Mouse (Mus musculus): ENCODE results near the gene Ccdc130. TPM values are rescaled to one million over a fixed set of nuclear protein-coding genes. Genes with fewer than 3 reads are reported as not detected.

The Ccdc130 gene
- polyA plus RNA-seq (2012; rRNA removed) (3.6 and 5.5 TPM in 2 replicates), polyA plus RNA-seq (2014; fragmentation: Nextera tagmentation; extraction: Ambion mirVana) (5.0 and 7.1 TPM in 2 replicates)

DNA sequence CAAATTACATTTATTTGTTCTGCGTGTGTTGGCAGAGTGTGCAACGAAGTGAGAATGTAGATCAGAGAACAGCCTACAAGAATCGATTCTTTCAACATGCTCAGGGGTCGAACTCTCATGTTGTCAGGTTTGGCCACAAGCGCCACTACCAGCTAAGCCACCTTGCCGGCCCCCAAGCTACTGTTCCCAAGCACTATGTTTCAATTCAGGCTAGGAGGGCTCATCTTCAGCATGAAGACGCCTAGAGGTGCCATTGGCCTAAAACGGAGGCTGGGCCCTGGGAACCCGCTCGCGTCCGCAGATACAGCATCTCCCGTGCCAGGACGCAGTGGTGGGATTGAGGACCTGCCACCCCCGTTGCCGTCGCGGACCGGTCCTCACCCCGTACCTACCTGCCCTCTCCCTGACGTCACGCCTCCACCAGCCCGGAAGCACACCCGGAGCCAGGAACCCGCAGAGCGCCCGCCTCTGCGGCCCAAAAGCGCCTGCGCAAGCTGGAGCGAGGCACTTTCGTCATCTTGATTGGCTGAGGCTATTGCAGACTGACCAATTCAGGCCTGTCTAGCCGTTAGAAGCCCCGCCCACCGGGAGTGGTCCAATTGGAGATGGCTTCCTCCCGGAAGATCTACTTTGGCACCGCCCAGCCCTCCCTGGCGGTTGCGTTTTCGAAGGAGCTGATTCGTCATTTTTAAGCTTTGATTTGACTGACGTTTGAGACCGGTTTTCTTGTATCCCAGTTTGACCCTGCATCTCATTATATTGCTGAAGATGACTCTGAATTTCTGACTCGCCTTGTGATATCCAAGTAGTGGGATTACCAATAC is at the start of gene Ccdc130:
Gene Ccdc130, minus strand, starts transcription at position 431 of the 824 bp plus-strand sequence.
- H3K27ac ChIP-seq: no peak within 1 kb of the TSS
- H3K9me3 ChIP-seq (ENCODE audit: control insufficient read depth, low read length): no peaks in the 10 kb centered on the region
- ATAC-seq (ENCODE audit: insufficient read depth) (peak; percentile 99), DNase-seq (ENCODE audit: low read depth in 3 of 3, low spot score in 3 of 3) (peak; percentile 100)
- 0 out of 2 replicates have a peak, but pooled peaks have one; percentile 15 for TF ChIP-seq CTCF (IDR thresholded peaks at IDR 0.05; ENCODE audit: low read depth)
- TF ChIP-seq EP300 (IDR thresholded peaks at IDR 0.05; ENCODE audit: low read depth): no peak
- H3K27me3 ChIP-seq (ENCODE audit: control insufficient read depth, insufficient read depth, low read length): no peaks in the 10 kb centered on the region
- peaks cover 7 to 9% of the 10 kb centered on the region in 2 experiments; a peak in 3 of 4 replicates for H3K4me1 ChIP-seq (replicated peaks; ENCODE audit: control insufficient read depth in 2 of 2, insufficient read depth in 2 of 2, low read length in 1 of 2)
- peak within 1 kb of the TSS; percentile 75 to 83 for H3K4me3 ChIP-seq (ENCODE audit: insufficient read depth in 1 of 2, low read depth in 2 of 2, low read length in 2 of 2)
- peak within 1 kb of the TSS; percentile 66 for H3K9ac ChIP-seq (replicated peaks)
- WGBS (ENCODE audit: insufficient replicate concordance): under 1% methylated on average over 44 of the region's 44 CpGs
- H3K36me3 ChIP-seq (replicated peaks; ENCODE audit: control insufficient read depth, insufficient read depth, low read depth): no peaks in the 10 kb centered on the region
- peak within 1 kb of the TSS; percentile 82 for H3K4me2 ChIP-seq (ENCODE audit: low read depth)

DNA sequence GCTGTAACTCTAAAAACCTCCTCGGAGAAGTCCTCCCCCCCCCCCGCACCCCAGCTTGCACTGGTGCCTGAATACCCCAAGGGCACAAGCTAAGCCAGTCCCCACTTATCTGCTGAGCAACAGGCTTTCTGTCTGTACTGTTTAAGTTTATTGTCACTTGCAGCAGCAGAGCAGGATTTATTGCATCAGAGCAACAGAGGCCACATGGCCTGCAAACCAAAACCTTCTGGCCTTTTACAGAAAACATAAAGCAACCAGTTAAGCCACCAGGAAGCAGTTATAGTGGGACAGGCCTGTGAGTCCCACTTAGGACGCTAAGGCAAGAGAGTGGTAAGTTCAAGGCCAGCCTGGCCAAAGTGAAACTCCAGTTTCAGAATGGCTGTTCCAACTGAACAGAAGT is 38.2 kb upstream of the Ccdc130 start:
- Histone ChIP-seq H3K27ac (no peak overlapping the region), H3K4me2 (ENCODE audit: low read depth) (no peak overlapping the region), H3K27me3 (ENCODE audit: control insufficient read depth, insufficient read depth, low read length) (no peaks in the 10 kb centered on the region), H3K4me3 (ENCODE audit: insufficient read depth in 1 of 2, low read depth in 2 of 2, low read length in 2 of 2) (no peak overlapping the region), H3K9me3 (ENCODE audit: control insufficient read depth, low read length) (no peaks in the 10 kb centered on the region), H3K9ac (replicated peaks) (no peak overlapping the region), H3K4me1 (replicated peaks; ENCODE audit: control insufficient read depth in 2 of 2, insufficient read depth in 2 of 2, low read length in 1 of 2) (no peaks in the 10 kb centered on the region), H3K36me3 (replicated peaks; ENCODE audit: control insufficient read depth, insufficient read depth, low read depth) (no peaks in the 10 kb centered on the region)
- ATAC-seq (ENCODE audit: insufficient read depth): no peak
- no peak for DNase-seq (ENCODE audit: low read depth in 3 of 3, low spot score in 3 of 3)
- TF ChIP-seq CTCF (IDR thresholded peaks at IDR 0.05; ENCODE audit: low read depth): no peak
- TF ChIP-seq EP300 (IDR thresholded peaks at IDR 0.05; ENCODE audit: low read depth): no peak
- 28% methylated on average over 3 of the region's 3 CpGs for WGBS (ENCODE audit: insufficient replicate concordance)

DNA sequence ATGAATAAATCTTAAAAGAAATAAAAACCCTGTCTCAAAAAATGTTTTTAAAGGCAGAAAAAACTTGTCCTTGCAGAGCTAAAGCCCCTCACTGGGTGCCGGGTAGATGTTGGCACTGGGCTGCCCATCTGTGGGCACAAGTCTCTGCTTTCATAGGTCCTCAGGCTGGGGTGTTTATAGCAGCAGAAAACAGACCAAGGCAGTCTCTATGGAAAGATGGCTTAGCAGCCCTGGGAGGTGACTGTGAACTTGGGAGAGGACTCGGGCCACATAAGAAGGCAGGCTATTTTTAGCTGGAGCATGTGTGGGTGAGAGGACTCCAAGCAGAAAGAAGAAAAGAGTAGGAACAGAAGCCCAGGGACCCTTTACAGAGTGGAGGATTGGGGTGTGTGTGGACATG is 33.8 kb upstream of the Ccdc130 start:
- TF ChIP-seq CTCF (IDR thresholded peaks at IDR 0.05; ENCODE audit: low read depth): no peak
- TF ChIP-seq EP300 (IDR thresholded peaks at IDR 0.05; ENCODE audit: low read depth): no peak
- H3K4me3 ChIP-seq (ENCODE audit: insufficient read depth in 1 of 2, low read depth in 2 of 2, low read length in 2 of 2): no peak overlapping the region
- no peak overlapping the region for H3K4me2 ChIP-seq (ENCODE audit: low read depth)
- no peaks in the 10 kb centered on the region for H3K36me3 ChIP-seq (replicated peaks; ENCODE audit: control insufficient read depth, insufficient read depth, low read depth)
- H3K9ac ChIP-seq (replicated peaks): no peak overlapping the region
- DNase-seq (ENCODE audit: low read depth in 3 of 3, low spot score in 3 of 3) (no peak), ATAC-seq (ENCODE audit: insufficient read depth) (no peak)
- H3K27ac ChIP-seq: no peak overlapping the region
- H3K27me3 ChIP-seq (ENCODE audit: control insufficient read depth, insufficient read depth, low read length): no peaks in the 10 kb centered on the region
- WGBS (ENCODE audit: insufficient replicate concordance): 62% methylated on average over 2 of the region's 2 CpGs
- H3K4me1 ChIP-seq (replicated peaks; ENCODE audit: control insufficient read depth in 2 of 2, insufficient read depth in 2 of 2, low read length in 1 of 2): no peaks in the 10 kb centered on the region
- H3K9me3 ChIP-seq (ENCODE audit: control insufficient read depth, low read length): no peaks in the 10 kb centered on the region

GRCm38 (mm10) chr8:84297029-84297785 is 27.0 kb upstream of the Ccdc130 start:
- H3K9ac ChIP-seq (replicated peaks): no peak overlapping the region
- ATAC-seq (ENCODE audit: insufficient read depth): no peak
- no peak for TF ChIP-seq CTCF (IDR thresholded peaks at IDR 0.05; ENCODE audit: low read depth)
- no peak for TF ChIP-seq EP300 (IDR thresholded peaks at IDR 0.05; ENCODE audit: low read depth)

GRCm38 (mm10) chr8:84291688-84292087 is 21.5 kb upstream of the Ccdc130 start:
- 17% methylated on average over 8 of the region's 8 CpGs for WGBS (ENCODE audit: insufficient replicate concordance)
- no peak overlapping the region for H3K4me2 ChIP-seq (ENCODE audit: low read depth)
- no peaks in the 10 kb centered on the region for H3K27me3 ChIP-seq (ENCODE audit: control insufficient read depth, insufficient read depth, low read length)
- no peaks in the 10 kb centered on the region for H3K36me3 ChIP-seq (replicated peaks; ENCODE audit: control insufficient read depth, insufficient read depth, low read depth)
- no peak overlapping the region for H3K27ac ChIP-seq
- H3K9me3 ChIP-seq (ENCODE audit: control insufficient read depth, low read length): no peaks in the 10 kb centered on the region
- ATAC-seq (ENCODE audit: insufficient read depth) (no peak), DNase-seq (ENCODE audit: low read depth in 3 of 3, low spot score in 3 of 3) (peak; percentile 23 to 38 (median 30))
- no peak overlapping the region for H3K9ac ChIP-seq (replicated peaks)
- no peak overlapping the region for H3K4me3 ChIP-seq (ENCODE audit: insufficient read depth in 1 of 2, low read depth in 2 of 2, low read length in 2 of 2)
- no peaks in the 10 kb centered on the region for H3K4me1 ChIP-seq (replicated peaks; ENCODE audit: control insufficient read depth in 2 of 2, insufficient read depth in 2 of 2, low read length in 1 of 2)
- peak; percentile 77 for TF ChIP-seq CTCF (IDR thresholded peaks at IDR 0.05; ENCODE audit: low read depth)
- no peak for TF ChIP-seq EP300 (IDR thresholded peaks at IDR 0.05; ENCODE audit: low read depth)

More at GRCm38 (mm10) chr8:84297029-84297785, 27.0 kb upstream of the Ccdc130 start:
- Histone ChIP-seq H3K4me2 (ENCODE audit: low read depth) (no peak overlapping the region), H3K27ac (no peak overlapping the region), H3K27me3 (ENCODE audit: control insufficient read depth, insufficient read depth, low read length) (no peaks in the 10 kb centered on the region), H3K36me3 (replicated peaks; ENCODE audit: control insufficient read depth, insufficient read depth, low read depth) (no peaks in the 10 kb centered on the region), H3K4me3 (ENCODE audit: insufficient read depth in 1 of 2, low read depth in 2 of 2, low read length in 2 of 2) (no peak overlapping the region), H3K4me1 (replicated peaks; ENCODE audit: control insufficient read depth in 2 of 2, insufficient read depth in 2 of 2, low read length in 1 of 2) (no peaks in the 10 kb centered on the region), H3K9me3 (ENCODE audit: control insufficient read depth, low read length) (no peaks in the 10 kb centered on the region)
- DNase-seq (ENCODE audit: low read depth in 3 of 3, low spot score in 3 of 3): no peak
- WGBS (ENCODE audit: insufficient replicate concordance): 59% methylated on average over 5 of the region's 5 CpGs
